Mouse (Mus musculus) forebrain, embryonic 12.5 days (tissue): Measurements from ENCODE around the gene Anks3. TPM values are rescaled to one million over a fixed set of nuclear protein-coding genes. Genes with fewer than 3 reads are reported as not detected.

Source experiments
- ATAC-seq: fragments of 200-750 bp; cut with Nextera tagmentation; 2 replicates; pipeline ENCODE4 v1.8.0; 2017; ENCODE audit warnings: moderate TSS enrichment; ENCODE audit not compliant: low FRiP score
- H3K27ac ChIP-seq: fragments of 300-500 bp; sonication (generic); 2 replicates; pipeline ENCODE4 v1.5.1; 2016; ENCODE audit warnings: mild to moderate bottlenecking
- H3K27me3 ChIP-seq: fragments of 300-500 bp; sonication (generic); 2 replicates; pipeline ENCODE4 v1.6.1; 2016; ENCODE audit warnings: mild to moderate bottlenecking
- H3K36me3 ChIP-seq: fragments of 300-500 bp; sonication (generic); replicated peaks from 2 replicates; pipeline ENCODE4 v1.6.1; 2016; ENCODE audit warnings: mild to moderate bottlenecking
- H3K4me1 ChIP-seq: fragments of 300-500 bp; sonication (generic); 2 replicates; pipeline ENCODE4 v1.6.1; 2016
- H3K4me2 ChIP-seq: fragments of 300-500 bp; sonication (generic); 2 replicates; pipeline ENCODE4 v1.6.1; 2016; ENCODE audit warnings: mild to moderate bottlenecking, moderate library complexity
- H3K4me3 ChIP-seq: fragments of 300-500 bp; sonication (generic); replicated peaks from 2 replicates; pipeline ENCODE4 v1.5.1; 2016; ENCODE audit warnings: mild to moderate bottlenecking
- H3K9ac ChIP-seq: fragments of 300-500 bp; sonication (generic); 2 replicates; pipeline ENCODE4 v1.6.1; 2016; ENCODE audit warnings: mild to moderate bottlenecking
- H3K9me3 ChIP-seq: fragments of 300-500 bp; sonication (generic); 2 replicates; pipeline ENCODE4 v1.6.1; 2016
- WGBS: fragments of 180-500 bp; shearing (Covaris S2); methylation state at CpG from one replicate; pipeline ENCODE4 v1.1.7; 2016; 5-methylcytosine and 5-hydroxymethylcytosine counted together
- polyA plus RNA-seq: library from polyadenylated mRNA; unstranded; fragments of >200 nt; fragmentation: Nextera tagmentation; extraction: Ambion mirVana; gene quantifications from 2 replicates; pipeline ENCODE4 v1.2.1, GENCODE M21; 2016

Gene Anks3
- polyA plus RNA-seq, 1 experiment from 2014 or later = 53.3 TPM

GRCm38 (mm10) chr16:4902390-4902789, 61.6 kb downstream of the Anks3 start:
- no peak overlapping the region for H3K4me2 ChIP-seq
- H3K27me3 ChIP-seq = no peaks in the 10 kb centered on the region
- ATAC-seq = no peak
- peaks cover 1% of the 10 kb centered on the region; the same call in 1 of the 2 replicates for H3K36me3 ChIP-seq
- no peak overlapping the region for H3K4me3 ChIP-seq
- H3K4me1 ChIP-seq = peaks cover 10% of the 10 kb centered on the region; the same call in 1 of the 2 replicates
- H3K9ac ChIP-seq = no peak overlapping the region
- no peaks in the 10 kb centered on the region for H3K9me3 ChIP-seq
- no peak overlapping the region for H3K27ac ChIP-seq
- 80% methylated on average over 2 of the region's 2 CpGs for WGBS

- Histone ChIP-seq H3K27ac (no peak overlapping the region), H3K4me3 (no peak overlapping the region), H3K9me3 (no peaks in the 10 kb centered on the region), H3K4me1 (peaks cover 10% of the 10 kb centered on the region; the same call in 1 of the 2 replicates), H3K9ac (no peak overlapping the region), H3K4me2 (no peak overlapping the region), H3K36me3 (no peaks in the 10 kb centered on the region), H3K27me3 (no peaks in the 10 kb centered on the region)
- 54% methylated on average over 7 of the region's 7 CpGs for WGBS
- no peak; the same call in 1 of the 2 replicates for ATAC-seq
Measured at GRCm38 (mm10) chr16:4901167-4901566, 62.8 kb downstream of the Anks3 start.

GRCm38 (mm10) chr16:4899711-4900110, 64.3 kb downstream of the Anks3 start:
- Histone ChIP-seq H3K9me3 (no peaks in the 10 kb centered on the region), H3K27me3 (no peaks in the 10 kb centered on the region), H3K4me2 (no peak overlapping the region), H3K36me3 (no peaks in the 10 kb centered on the region), H3K4me1 (peaks cover 10% of the 10 kb centered on the region; the same call in 1 of the 2 replicates), H3K27ac (no peak overlapping the region), H3K4me3 (no peak overlapping the region), H3K9ac (no peak overlapping the region)
- whole genome bisulfite sequencing = 83% methylated on average over 2 of the region's 2 CpGs
- no peak for ATAC-seq

- ATAC-seq = no peak
- H3K36me3 ChIP-seq = no peaks in the 10 kb centered on the region
- H3K9ac ChIP-seq = no peak overlapping the region
- WGBS = 88% methylated on average over 6 of the region's 6 CpGs
- H3K4me3 ChIP-seq = no peak overlapping the region
- no peak overlapping the region for H3K4me2 ChIP-seq
- no peaks in the 10 kb centered on the region for H3K27me3 ChIP-seq
- H3K9me3 ChIP-seq = no peaks in the 10 kb centered on the region
- no peak overlapping the region for H3K27ac ChIP-seq
- peaks cover 10% of the 10 kb centered on the region; the same call in 1 of the 2 replicates for H3K4me1 ChIP-seq
Measured at GRCm38 (mm10) chr16:4898881-4899280, 65.1 kb downstream of the Anks3 start.

- no peak overlapping the region for H3K4me2 ChIP-seq
- no peaks in the 10 kb centered on the region for H3K36me3 ChIP-seq
- ATAC-seq = no peak
- no peaks in the 10 kb centered on the region for H3K27me3 ChIP-seq
- WGBS = 55% methylated on average over 7 of the region's 7 CpGs
- H3K9ac ChIP-seq = no peak overlapping the region
- H3K27ac ChIP-seq = no peak overlapping the region
- peaks cover 10% of the 10 kb centered on the region; the same call in 1 of the 2 replicates for H3K4me1 ChIP-seq
- H3K4me3 ChIP-seq = no peak overlapping the region
- H3K9me3 ChIP-seq = no peaks in the 10 kb centered on the region
Measured at GRCm38 (mm10) chr16:4897146-4897730, 66.8 kb downstream of the Anks3 start.

- WGBS = 80% methylated on average over 5 of the region's 5 CpGs
- Histone ChIP-seq H3K4me2 (no peak overlapping the region), H3K4me3 (no peak overlapping the region), H3K9ac (no peak overlapping the region), H3K9me3 (no peaks in the 10 kb centered on the region), H3K27ac (no peak overlapping the region), H3K27me3 (no peaks in the 10 kb centered on the region), H3K4me1 (peaks cover 9% of the 10 kb centered on the region; the same call in 1 of the 2 replicates), H3K36me3 (no peaks in the 10 kb centered on the region)
- ATAC-seq = no peak
Measured at GRCm38 (mm10) chr16:4896249-4897027, 67.6 kb downstream of the Anks3 start.

- Histone ChIP-seq H3K9ac (no peak overlapping the region), H3K9me3 (no peaks in the 10 kb centered on the region), H3K27me3 (no peaks in the 10 kb centered on the region), H3K27ac (no peak overlapping the region), H3K4me2 (no peak overlapping the region), H3K4me1 (0 out of 2 replicates have a peak, but pooled peaks cover 3% of the 10 kb centered on the region), H3K36me3 (no peaks in the 10 kb centered on the region), H3K4me3 (no peak overlapping the region)
- no peak for ATAC-seq
- WGBS = 86% methylated on average over 7 of the region's 7 CpGs
Measured at GRCm38 (mm10) chr16:4894201-4894908, 69.7 kb downstream of the Anks3 start.

- Histone ChIP-seq H3K4me2 (no peak overlapping the region), H3K9ac (no peak overlapping the region), H3K36me3 (no peaks in the 10 kb centered on the region), H3K4me1 (peaks cover 13% of the 10 kb centered on the region), H3K27ac (no peak overlapping the region), H3K27me3 (no peaks in the 10 kb centered on the region), H3K9me3 (no peaks in the 10 kb centered on the region), H3K4me3 (no peak overlapping the region)
- WGBS = 95% methylated on average over 6 of the region's 6 CpGs
- ATAC-seq = no peak
Measured at GRCm38 (mm10) chr16:4892171-4892570, 71.8 kb downstream of the Anks3 start.

Other genes starting within 250 kb of the Anks3 start
- 167 and 170 TPM in 2 replicates for gene Nmral1, start 244.8 kb downstream of the Anks3 start, polyA plus RNA-seq
- gene Hmox2, start 237.8 kb downstream of the Anks3 start, polyA plus RNA-seq = 70.7 and 73.5 TPM in 2 replicates
- 96.5 and 97.1 TPM in 2 replicates for gene Cdip1, start 173.9 kb downstream of the Anks3 start, polyA plus RNA-seq
- gene 4930562C15Rik, start 128.8 kb downstream of the Anks3 start, polyA plus RNA-seq = 0.44 and 0.54 TPM in 2 replicates
- gene Ubald1, start 83.9 kb downstream of the Anks3 start, polyA plus RNA-seq = 23.8 and 27.2 TPM in 2 replicates
- gene Mgrn1, start 78.0 kb downstream of the Anks3 start, polyA plus RNA-seq = 80.2 and 85.1 TPM in 2 replicates
- gene Nudt16l1, start 25.4 kb downstream of the Anks3 start, polyA plus RNA-seq = 124 and 125 TPM in 2 replicates
- gene Sept12, start 33.6 kb upstream of the Anks3 start, polyA plus RNA-seq = not detected in 2 replicates
- gene Smim22, start 43.1 kb upstream of the Anks3 start, polyA plus RNA-seq = 1.8 and 2.4 TPM in 2 replicates
- 80.2 and 83.5 TPM in 2 replicates for gene Rogdi, start 49.3 kb upstream of the Anks3 start, polyA plus RNA-seq
- 216 and 238 TPM in 2 replicates for gene Glyr1, start 85.7 kb upstream of the Anks3 start, polyA plus RNA-seq
- 23.8 and 24.8 TPM in 2 replicates for gene Ubn1, start 85.9 kb upstream of the Anks3 start, polyA plus RNA-seq
- gene Ppl, start 168.2 kb upstream of the Anks3 start, polyA plus RNA-seq = 0.47 and 1.1 TPM in 2 replicates
- gene Sec14l5, start 182.9 kb upstream of the Anks3 start, polyA plus RNA-seq = 0.28 and 0.33 TPM in 2 replicates
- 9.3 and 12.8 TPM in 2 replicates for gene Nagpa, start 239.8 kb upstream of the Anks3 start, polyA plus RNA-seq